Mouse (Mus musculus): Measurements from ENCODE around the gene Nxt1. TPM values are rescaled to one million over a fixed set of nuclear protein-coding genes. Genes with fewer than 3 reads are reported as not detected.

The Nxt1 gene
- total and polyA plus RNA-seq, 3 experiments: 68.2 to 125 (median 80.6) TPM

GRCm38 (mm10) chr2:148654961-148655360 is 17.4 kb upstream of the Nxt1 start:
- H3K36me3 ChIP-seq (replicated peaks in 1 of 2; ENCODE audit: control insufficient read depth in 1 of 2, insufficient read depth in 1 of 2, low read length in 1 of 2): no peaks in the 10 kb centered on the region
- H3K27ac ChIP-seq (ENCODE audit: insufficient read depth, low read depth): no peak overlapping the region
- H3K27me3 ChIP-seq (replicated peaks): no peaks in the 10 kb centered on the region
- no peak overlapping the region for H3K4me3 ChIP-seq (replicated peaks in 1 of 3; ENCODE audit: low read depth in 2 of 3, low read length in 2 of 3, poor library complexity in 1 of 3)
- no peak overlapping the region for H3K4me2 ChIP-seq (ENCODE audit: insufficient read depth, low read depth, poor library complexity, severe bottlenecking)
- no peaks in the 10 kb centered on the region for H3K9me3 ChIP-seq (replicated peaks; ENCODE audit: low read length)
- in situ Hi-C loops (cut with MboI; ENCODE audit: low pct_ligation_motif_present, low pct_unique_long_range_greater_than_20kb, low sequenced_read_pairs): loop anchor here (25.0 kb wide), 1 partner anchor 268 kb away; the partner anchor contains the start of gene Sstr4
- H3K4me1 ChIP-seq (ENCODE audit: control insufficient read depth in 1 of 2, insufficient read depth in 2 of 2): peaks cover 0 to 6% of the 10 kb centered on the region in 2 experiments; a peak in 2 of 4 replicates
- H3K79me2 ChIP-seq (replicated peaks; ENCODE audit: control insufficient read depth, extremely low read depth, insufficient read depth, poor library complexity, severe bottlenecking): no peaks in the 10 kb centered on the region
- H3K9ac ChIP-seq (ENCODE audit: insufficient read depth, low read depth): no peak overlapping the region
- dilution Hi-C loops (cut with MboI; ENCODE audit: extremely low pct_ligation_motif_present, extremely low pct_unique_long_range_greater_than_20kb, low sequenced_read_pairs): no loop called here
- no peak for TF ChIP-seq IRF4 (IDR thresholded peaks at IDR 0.05; ENCODE audit: low read depth, low read length)
- peak; percentile 87 for TF ChIP-seq SMC3 (IDR thresholded peaks at IDR 0.05; ENCODE audit: low read depth, low read length)
- TF ChIP-seq BHLHE40 (IDR thresholded peaks at IDR 0.05; ENCODE audit: low read depth, low read length): no peak
- no peak for TF ChIP-seq SIN3A (IDR thresholded peaks at IDR 0.05; ENCODE audit: low read length)
- TF ChIP-seq RAD21 (IDR thresholded peaks at IDR 0.05; ENCODE audit: low read depth, low read length): peak; percentile 91
- no peak for TF ChIP-seq HCFC1 (IDR thresholded peaks at IDR 0.05; ENCODE audit: low read depth, low read length)
- TF ChIP-seq ZC3H11A (IDR thresholded peaks at IDR 0.05; ENCODE audit: low read depth, low read length): peak; percentile 30; the same call in 1 of the 2 replicates
- TF ChIP-seq TBP (conservative IDR thresholded peaks at IDR 0.05; ENCODE audit: low read depth, low read length): no peak
- no peak for TF ChIP-seq MYC (IDR thresholded peaks at IDR 0.05; ENCODE audit: low read depth, low read length)
- no peak for TF ChIP-seq NRF1 (IDR thresholded peaks at IDR 0.05; ENCODE audit: low read depth, low read length)
- no peak for TF ChIP-seq KAT2A (IDR thresholded peaks at IDR 0.05; ENCODE audit: insufficient replicate concordance, low read length)
- TF ChIP-seq TCF12 (IDR thresholded peaks at IDR 0.05; ENCODE audit: low read depth, low read length): no peak
- TF ChIP-seq ZMIZ1 (IDR thresholded peaks at IDR 0.05; ENCODE audit: low read depth, low read length): no peak
- TF ChIP-seq MEF2A (IDR thresholded peaks at IDR 0.05; ENCODE audit: borderline replicate concordance, low read depth, low read length): no peak
- TF ChIP-seq CHD2 (IDR thresholded peaks at IDR 0.05; ENCODE audit: low read length): no peak
- no peak for TF ChIP-seq ZNF384 (IDR thresholded peaks at IDR 0.05; ENCODE audit: low read depth, low read length)
- TF ChIP-seq ETS1 (conservative IDR thresholded peaks at IDR 0.05; ENCODE audit: low read depth, low read length): no peak
- TF ChIP-seq GABPA (IDR thresholded peaks at IDR 0.05; ENCODE audit: insufficient replicate concordance, low read depth, low read length): no peak
- TF ChIP-seq MAX (IDR thresholded peaks at IDR 0.05; ENCODE audit: low read length): no peak
- no peak for TF ChIP-seq MXI1 (IDR thresholded peaks at IDR 0.05; ENCODE audit: low read depth, low read length)
- no peak for TF ChIP-seq ZKSCAN1 (IDR thresholded peaks at IDR 0.05; ENCODE audit: borderline replicate concordance, low read depth, low read length)
- no peak for TF ChIP-seq PAX5 (IDR thresholded peaks at IDR 0.05; ENCODE audit: low read length)
- no peak for TF ChIP-seq EP300 (IDR thresholded peaks at IDR 0.05; ENCODE audit: low read length)
- TF ChIP-seq USF2 (conservative IDR thresholded peaks at IDR 0.05; ENCODE audit: low read depth, low read length): no peak
- TF ChIP-seq USF1 (IDR thresholded peaks at IDR 0.05; ENCODE audit: low read depth, low read length): no peak
- peak; percentile 99 for TF ChIP-seq MAFK (IDR thresholded peaks at IDR 0.05; ENCODE audit: insufficient replicate concordance, low read length)
- 0 out of 2 replicates have a peak, but pooled peaks have one; percentile 17 for TF ChIP-seq JUND (conservative IDR thresholded peaks at IDR 0.05; ENCODE audit: low read depth, low read length)
- TF ChIP-seq POLR2A (IDR thresholded peaks at IDR 0.05; ENCODE audit: low read depth, low read length): no peak
- TF ChIP-seq CTCF (conservative IDR thresholded peaks at IDR 0.05 in 1 of 2, IDR thresholded peaks at IDR 0.05 in 1 of 2; ENCODE audit: low read depth in 2 of 2, low read length in 2 of 2): peak in 1 of 2 experiments; percentile 90; a peak in 3 of 4 replicates
- peak; percentile 63 for DNase-seq (ENCODE audit: extremely low read depth)

Data from CH12.LX (cell line).